Mouse (Mus musculus) G1E (cell line): ENCODE measurements around the gene Arhgap22.

Experiments used
- CTCF ChIP-seq: IDR thresholded peaks from 2 replicates; pipeline ENCODE4 v1.5.1; 2012; ENCODE audit warnings: low read depth, low read length, inconsistent platforms, mixed read lengths
- TAL1 ChIP-seq: conservative IDR thresholded peaks from 2 replicates; pipeline ENCODE4 v1.6.1; 2012; ENCODE audit warnings: low read depth, low read length, inconsistent platforms, mixed read lengths

DNA sequence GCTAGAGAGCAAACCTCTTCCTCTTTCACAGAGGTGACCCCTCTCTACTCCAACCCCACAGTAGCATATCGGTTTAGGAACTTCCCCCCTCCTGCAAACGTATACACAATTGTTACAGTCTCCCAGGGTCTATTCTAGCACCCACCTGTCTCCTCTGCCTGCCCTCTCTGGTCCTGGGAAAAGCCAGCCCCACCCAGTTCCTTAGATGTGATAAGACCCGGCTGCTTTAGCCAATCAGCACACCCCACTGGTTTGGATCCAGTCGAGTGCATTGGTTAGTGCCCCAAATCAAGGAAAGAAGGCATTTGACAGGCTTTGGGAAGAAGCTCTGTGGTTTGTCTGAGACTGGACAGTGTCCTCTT is 922 bp downstream of the Arhgap22 start:
- TF ChIP-seq CTCF = no peak
- TF ChIP-seq TAL1 = no peak
